In the genomic region with DNA sequence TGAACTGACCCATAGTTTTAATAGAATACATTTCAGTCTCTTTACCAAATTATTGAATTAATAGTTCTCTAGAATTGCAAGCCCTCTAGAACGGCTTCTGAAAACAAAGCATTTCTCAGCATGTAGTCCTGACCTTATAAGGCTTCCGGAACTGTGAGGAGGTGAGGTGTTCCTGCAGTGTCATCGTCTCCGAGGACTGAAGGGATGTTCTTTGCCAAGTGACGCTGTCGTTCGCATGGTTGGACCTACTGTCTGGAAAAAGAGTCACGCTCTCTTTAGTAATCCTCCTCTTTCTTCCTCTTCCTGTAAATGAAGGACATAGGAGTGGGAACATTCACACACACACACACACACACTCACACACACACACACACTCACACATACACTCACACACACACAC, we compare ENCODE assay signal across 13 mouse cellular contexts. TPM values are rescaled to one million over a fixed set of nuclear protein-coding genes. Genes with fewer than 3 reads are reported as not detected.
DNase-seq lines count a peak whose midpoint lies in the region; ATAC-seq lines count a peak whose summit lies in the region.
"Had no signal": no experiment of that assay in that cellular context is flagged by ENCODE, and none has a peak within 500 bp of the region (broad histone marks: within the 10 kb centered on the region; RNA-seq: fewer than 3 reads in every experiment).

No protein-coding gene starts in this region.

- no peak overlapping the region for H3K4me3 ChIP-seq in midbrain, embryonic 11.5 days (ENCODE audit: low read depth, low read length)
- no peak overlapping the region for H3K4me3 ChIP-seq in midbrain, embryonic 13.5 days (replicated peaks)
- no peak overlapping the region for H3K4me3 ChIP-seq in heart, embryonic 12.5 days
- H3K4me3 ChIP-seq: embryonic facial prominence, embryonic 10.5 days; megakaryocyte, embryonic 14.5 days had no signal

- H3K27ac ChIP-seq in midbrain, embryonic 11.5 days (ENCODE audit: low read depth, low read length) = no peak overlapping the region
- H3K27ac ChIP-seq in midbrain, embryonic 13.5 days = no peak overlapping the region
- H3K27ac ChIP-seq in heart, embryonic 12.5 days (ENCODE audit: poor library complexity, severe bottlenecking) = no peak overlapping the region
- H3K27ac ChIP-seq: embryonic facial prominence, embryonic 10.5 days had no signal

- H3K9ac ChIP-seq in midbrain, embryonic 11.5 days (ENCODE audit: low read length) = no peak overlapping the region
- no peak overlapping the region for H3K9ac ChIP-seq in midbrain, embryonic 13.5 days (replicated peaks)
- H3K9ac ChIP-seq in heart, embryonic 12.5 days = no peak overlapping the region
- H3K9ac ChIP-seq: liver, postnatal 0 days had no signal

- H3K9me3 ChIP-seq in midbrain, embryonic 11.5 days (ENCODE audit: control insufficient read depth, low read length) = no peaks in the 10 kb centered on the region
- no peaks in the 10 kb centered on the region for H3K9me3 ChIP-seq in midbrain, embryonic 13.5 days
- no peaks in the 10 kb centered on the region for H3K9me3 ChIP-seq in heart, embryonic 12.5 days (replicated peaks)
- H3K9me3 ChIP-seq: embryonic facial prominence, embryonic 10.5 days; megakaryocyte, embryonic 14.5 days had no signal

- H3K4me1 ChIP-seq in midbrain, embryonic 11.5 days (ENCODE audit: control insufficient read depth, insufficient read depth, low read length) = no peaks in the 10 kb centered on the region
- H3K4me1 ChIP-seq in midbrain, embryonic 13.5 days (replicated peaks) = no peaks in the 10 kb centered on the region
- H3K4me1 ChIP-seq in heart, embryonic 12.5 days (replicated peaks) = peaks cover 10% of the 10 kb centered on the region
- H3K4me1 ChIP-seq: embryonic facial prominence, embryonic 10.5 days had no signal

- WGBS in midbrain, embryonic 11.5 days = 73% methylated on average over 8 of the region's 8 CpGs
- WGBS in midbrain, embryonic 13.5 days = 63% methylated on average over 8 of the region's 8 CpGs
- 53% methylated on average over 8 of the region's 8 CpGs for WGBS in heart, embryonic 12.5 days

- no peak for ATAC-seq in midbrain, embryonic 11.5 days (ENCODE audit: low FRiP score)
- ATAC-seq in midbrain, embryonic 13.5 days = no peak
- no peak for ATAC-seq in heart, embryonic 12.5 days (ENCODE audit: insufficient number of reproducible peaks, low FRiP score)
- ATAC-seq in activated CD4-positive, CD25-positive, alpha-beta regulatory T cell, adult 4 months = no peak
- no peak for ATAC-seq in inflammation-experienced regulatory T-cells, adult 6 months
- ATAC-seq: liver, postnatal 0 days had no signal

- H3K4me2 ChIP-seq in midbrain, embryonic 11.5 days = no peak overlapping the region
- H3K4me2 ChIP-seq in midbrain, embryonic 13.5 days (replicated peaks) = no peak overlapping the region
- H3K4me2 ChIP-seq in heart, embryonic 12.5 days = peak overlapping the region; percentile 24; the same call in 1 of the 2 replicates

- H3K36me3 ChIP-seq in midbrain, embryonic 11.5 days (ENCODE audit: control insufficient read depth, insufficient read depth, low read length) = no peaks in the 10 kb centered on the region
- no peaks in the 10 kb centered on the region for H3K36me3 ChIP-seq in midbrain, embryonic 13.5 days
- H3K36me3 ChIP-seq in heart, embryonic 12.5 days = no peaks in the 10 kb centered on the region
- H3K36me3 ChIP-seq: embryonic facial prominence, embryonic 10.5 days had no signal

- H3K27me3 ChIP-seq in midbrain, embryonic 11.5 days (ENCODE audit: control insufficient read depth, insufficient read depth, low read length) = no peaks in the 10 kb centered on the region
- H3K27me3 ChIP-seq in midbrain, embryonic 13.5 days = no peaks in the 10 kb centered on the region
- no peaks in the 10 kb centered on the region for H3K27me3 ChIP-seq in heart, embryonic 12.5 days (replicated peaks)
- H3K27me3 ChIP-seq: megakaryocyte, embryonic 14.5 days had no signal

- peak; percentile 10 to 26 for DNase-seq in cerebellum, postnatal 10 days
- no peak for DNase-seq in cerebellum, adult 8-10 months
- DNase-seq in midbrain, embryonic 11.5 days (ENCODE audit: low spot score, missing footprints) = peak; percentile 60
- no peak for DNase-seq in thymus, postnatal 0 days (ENCODE audit: low spot score)
- DNase-seq: kidney, postnatal 10 days; liver, postnatal 0 days; thymus, postnatal 4 days had no signal

RNA-seq across cellular contexts. Expression of gene Cblb, which starts 45.6 kb away (rescaled TPM):
- 38.6 and 46.5 TPM in 2 replicates for polyA plus RNA-seq in midbrain, embryonic 11.5 days (2014; fragmentation: Nextera tagmentation; extraction: Ambion mirVana)
- 19.2 and 20.1 TPM in 2 replicates for polyA plus RNA-seq in midbrain, embryonic 13.5 days (2015; fragmentation: Nextera tagmentation; extraction: Ambion mirVana)
- polyA plus RNA-seq in heart, embryonic 12.5 days (2016; fragmentation: Nextera tagmentation; extraction: Ambion mirVana) = 15.4 and 15.9 TPM in 2 replicates
- polyA plus RNA-seq in thymus, postnatal 0 days (2015; fragmentation: Nextera tagmentation; extraction: Ambion mirVana) = 8.9 and 9.0 TPM in 2 replicates
- polyA plus RNA-seq in activated CD4-positive, CD25-positive, alpha-beta regulatory T cell, adult 4 months (2017; shearing (Covaris generic)) = 10 to 100 TPM; 37.4 to 38.3 TPM
- 10 to 100 TPM; 40.7 to 50.0 (median 46.0) TPM for polyA plus RNA-seq in inflammation-experienced regulatory T-cells, adult 6 months (2017; shearing (Covaris generic))

Comparison
In these comparisons a context has a peak if more than half of its experiments do, and no peak if none do; other contexts are left out.
1. DNase-seq: peak in cerebellum, postnatal 10 days (2 of 2) and midbrain, embryonic 11.5 days (single experiment); none in cerebellum, adult 8-10 months (single experiment) and thymus, postnatal 0 days (single experiment).